Mouse (Mus musculus) macrophage (primary cell): Measurements from ENCODE around the gene Lrg1. TPM values are rescaled to one million over a fixed set of nuclear protein-coding genes. Genes with fewer than 3 reads are reported as not detected.
"Not testable (repeated sequence)": the region's sequence is repeated elsewhere in the genome, so short reads cannot be mapped to it uniquely, and the experiment has no call there.

Source experiments
- H3K27ac ChIP-seq: fragments of 350-480 bp; formaldehyde crosslinking; 2 replicates; pipeline ENCODE4 v1.9.0; 2021
- H3K36me3 ChIP-seq: fragments of 350-480 bp; formaldehyde crosslinking; 2 replicates; pipeline ENCODE4 v1.9.0; 2021; ENCODE audit errors: inconsistent target
- H3K4me3 ChIP-seq: fragments of 350-480 bp; formaldehyde crosslinking; 2 replicates; pipeline ENCODE4 v1.9.0; 2021; ENCODE audit errors: inconsistent target
- H3K79me2 ChIP-seq: fragments of 350-480 bp; formaldehyde crosslinking; 2 replicates; pipeline ENCODE4 v1.9.0; 2021; ENCODE audit errors: inconsistent target
- WGBS: methylation state at CpG from one replicate; pipeline ENCODE4 v1.1.7; 2026; ENCODE audit warnings: inconsistent platforms; ENCODE audit not compliant: missing documents; 5-methylcytosine and 5-hydroxymethylcytosine counted together
- polyA plus RNA-seq: library from polyadenylated mRNA; stranded (reverse); fragments of 250-400 nt; gene quantifications from 3 replicates; pipeline ENCODE4 v1.2.4, GENCODE M21; 2018; ENCODE audit warnings: inconsistent platforms

Gene Lrg1
- polyA plus RNA-seq, 1 experiment from 2014 or later = 0.26 TPM

DNA sequence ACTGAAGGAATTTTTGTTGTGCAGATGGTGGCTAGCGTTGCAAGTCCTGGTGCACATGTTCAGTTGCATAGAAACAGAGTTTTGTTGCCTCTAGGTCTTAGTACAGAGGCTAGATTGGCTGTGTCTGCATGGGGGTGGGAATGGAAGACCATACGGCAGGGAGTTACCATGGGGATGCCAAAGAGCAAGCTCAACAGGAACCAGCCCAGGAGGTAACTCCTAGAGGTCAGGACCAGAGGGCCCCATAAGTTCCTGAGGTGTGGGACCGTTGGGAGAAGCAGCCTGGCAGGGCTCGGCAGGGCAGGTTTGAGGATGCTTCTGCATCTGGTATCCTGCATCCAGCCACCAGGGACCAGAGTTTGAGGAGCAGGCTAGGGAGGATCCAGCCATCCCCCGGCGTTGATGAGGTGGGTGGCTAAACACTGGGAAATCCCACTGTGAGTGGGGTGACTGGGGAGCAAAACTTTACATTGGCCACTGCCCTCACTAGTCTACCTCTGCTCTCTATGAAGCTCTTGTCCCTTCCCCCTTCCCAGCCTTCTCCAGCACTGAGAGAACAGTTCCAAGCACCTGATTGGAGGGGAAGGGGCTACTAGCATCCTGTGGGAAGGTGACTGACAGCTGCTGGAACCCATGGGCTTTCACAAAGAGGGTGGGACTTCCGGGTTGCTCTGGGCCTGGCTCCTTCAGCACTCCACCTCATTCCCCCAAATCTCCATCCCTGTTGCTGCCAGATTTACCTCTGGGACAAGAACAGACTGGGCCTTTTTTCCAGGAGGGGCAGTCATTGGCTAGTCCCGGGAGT, 40.8 kb downstream of the Lrg1 start:
- WGBS = 52% methylated on average over 8 of the region's 8 CpGs
- H3K36me3 ChIP-seq = 0 out of 2 replicates have a peak, but pooled peaks cover 4% of the 10 kb centered on the region
- H3K27ac ChIP-seq = no peak overlapping the region
- peak overlapping the region; percentile 79 for H3K4me3 ChIP-seq
- peaks cover 26% of the 10 kb centered on the region for H3K79me2 ChIP-seq

DNA sequence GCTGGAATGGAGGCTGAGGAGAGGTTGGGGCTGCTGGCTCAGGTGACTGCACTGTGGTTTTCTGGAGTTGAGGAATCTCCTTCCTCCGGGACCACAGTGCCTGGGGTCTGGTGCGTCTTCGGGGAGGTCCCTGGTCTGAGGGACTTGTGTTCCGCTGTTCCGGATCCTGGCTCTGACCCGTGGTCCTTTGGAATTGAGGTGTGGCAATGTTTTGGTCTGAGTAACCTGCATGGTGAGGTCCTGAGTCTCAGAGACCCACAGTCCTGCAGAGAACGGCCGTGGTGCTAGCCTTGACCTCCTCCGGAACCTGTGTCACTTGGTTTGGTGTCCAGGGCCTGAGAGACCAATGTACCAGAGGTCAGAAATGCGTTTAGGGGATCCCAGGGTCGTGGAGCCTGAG, 41.9 kb downstream of the Lrg1 start:
- H3K27ac ChIP-seq = no peak overlapping the region

DNA sequence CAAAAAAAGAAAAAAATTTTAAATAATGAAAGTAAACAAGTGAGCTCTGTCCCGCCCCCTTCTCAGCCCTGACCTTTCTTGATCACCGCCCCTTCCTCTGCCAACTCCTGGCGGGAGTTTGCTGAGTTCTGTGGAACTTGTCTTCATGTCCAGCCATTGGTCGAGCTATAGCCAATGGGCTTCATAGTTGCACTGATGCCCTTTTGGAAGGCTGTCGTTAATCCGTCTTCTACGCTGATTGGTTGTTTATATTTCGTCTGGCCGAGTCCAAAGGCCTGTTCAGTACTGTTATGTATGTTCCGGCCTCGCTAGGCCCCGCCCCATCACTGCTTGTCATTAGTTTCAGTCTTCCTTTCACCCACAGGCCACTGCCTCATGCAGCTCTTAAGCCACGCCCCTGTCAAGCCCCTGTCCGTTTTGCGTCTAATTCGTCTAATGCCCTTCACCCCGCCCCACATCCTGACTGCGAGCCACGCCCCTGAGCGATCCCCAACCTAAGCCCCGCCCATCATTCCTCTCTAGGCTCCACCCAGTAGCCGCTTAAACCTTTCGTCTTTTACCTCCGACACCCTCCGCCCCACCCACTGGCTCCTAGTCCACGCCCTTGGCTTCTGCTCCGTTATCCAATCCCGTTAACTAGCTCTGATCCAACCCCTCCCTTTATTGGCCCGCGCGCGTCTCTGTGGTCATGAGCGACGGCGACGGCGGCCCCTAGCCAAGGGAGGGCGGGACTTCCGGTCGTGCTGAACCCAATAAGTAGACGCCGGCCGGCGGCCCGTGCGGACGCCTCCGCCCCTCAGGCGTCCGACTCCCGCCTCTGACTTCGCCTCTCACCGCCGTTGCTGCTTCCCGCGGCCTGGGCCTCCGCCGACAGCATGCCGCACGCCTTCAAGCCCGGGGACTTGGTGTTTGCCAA, 42.7 kb downstream of the Lrg1 start, which contains the start of gene Hdgfl2:
Gene Hdgfl2 (plus strand): TSS at position 755 of the 916 bp plus-strand sequence.
- Histone ChIP-seq H3K4me3 (peak within 1 kb of the TSS; percentile 79), H3K27ac (peak within 1 kb of the TSS; percentile 63), H3K79me2 (peaks cover 27% of the 10 kb centered on the region), H3K36me3 (0 out of 2 replicates have a peak, but pooled peaks cover 4% of the 10 kb centered on the region)
- 1% methylated on average over 53 of the region's 61 CpGs for WGBS

More for the DNA sequence above, 41.9 kb downstream of the Lrg1 start:
- Histone ChIP-seq H3K79me2 (peaks cover 26% of the 10 kb centered on the region), H3K36me3 (0 out of 2 replicates have a peak, but pooled peaks cover 4% of the 10 kb centered on the region), H3K4me3 (peak overlapping the region; percentile 79)
- 0% methylated on average over 11 of the region's 11 CpGs for WGBS

DNA sequence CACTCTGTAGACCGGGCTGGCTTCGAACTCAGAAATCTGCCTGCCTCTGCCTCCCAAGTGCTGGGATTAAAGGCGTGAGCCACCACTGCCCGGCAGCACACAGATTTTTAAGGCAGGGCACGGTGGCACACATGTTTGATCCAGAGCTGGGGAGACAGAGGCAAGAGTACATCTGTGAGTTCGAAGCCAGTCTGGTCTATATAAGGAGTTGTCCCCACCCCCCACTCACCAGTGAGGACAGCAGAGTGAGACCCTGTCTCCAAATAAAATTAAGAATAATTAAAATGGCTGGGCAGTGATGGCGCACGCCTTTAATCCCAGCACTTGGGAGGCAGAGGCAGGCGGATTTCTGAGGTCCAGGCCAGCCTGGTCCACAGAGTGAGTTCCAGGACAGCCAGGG, 43.4 kb downstream of the Lrg1 start:
- 59% methylated on average over 9 of the region's 9 CpGs for WGBS
- peaks cover 35% of the 10 kb centered on the region for H3K79me2 ChIP-seq
- H3K4me3 ChIP-seq = peak overlapping the region; percentile 40
- H3K27ac ChIP-seq = peak overlapping the region; percentile 63
- not testable (repeated sequence) for H3K36me3 ChIP-seq

DNA sequence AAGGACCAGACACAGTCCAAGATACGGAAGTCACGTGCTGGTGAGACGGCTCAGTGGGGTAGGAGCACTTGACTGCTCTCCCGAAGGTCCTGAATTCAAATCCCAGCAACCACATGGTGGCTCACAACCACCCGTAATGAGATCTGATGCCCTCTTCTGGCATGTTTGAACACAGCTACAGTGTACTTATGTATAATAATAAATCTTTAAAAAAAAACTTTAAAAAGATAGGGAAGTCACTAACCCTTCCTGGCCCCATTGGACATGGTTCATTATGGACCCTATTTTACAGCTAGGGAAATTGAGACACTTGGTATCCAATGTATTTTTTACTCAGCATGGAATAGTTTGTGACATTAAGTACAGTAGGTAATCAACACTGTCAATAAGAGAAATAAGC, 44.3 kb downstream of the Lrg1 start:
- H3K27ac ChIP-seq = no peak overlapping the region
- peaks cover 36% of the 10 kb centered on the region for H3K79me2 ChIP-seq
- H3K36me3 ChIP-seq = peaks cover 8% of the 10 kb centered on the region; the same call in 1 of the 2 replicates
- 82% methylated on average over 5 of the region's 5 CpGs for WGBS
- no peak overlapping the region for H3K4me3 ChIP-seq

DNA sequence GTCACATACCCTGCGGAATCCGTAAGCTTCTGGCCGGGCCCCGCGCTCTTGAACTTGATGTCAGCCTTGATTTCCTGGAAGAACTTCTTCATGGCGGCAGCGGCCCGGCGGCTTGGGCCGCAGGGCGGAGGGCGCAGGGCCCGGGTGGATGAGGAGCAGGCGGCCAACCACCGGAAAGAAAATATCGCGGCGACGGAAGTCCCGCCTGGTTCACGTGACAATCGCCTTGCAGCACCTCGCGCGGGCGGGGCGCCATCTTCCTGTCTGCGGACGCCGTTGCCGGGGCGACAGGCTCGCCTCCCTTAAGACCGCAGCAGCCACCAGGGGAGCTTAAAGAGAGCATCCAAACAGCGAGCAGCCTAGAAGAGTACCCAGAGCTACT, 47.0 kb downstream of the Lrg1 start, which contains the start of gene Ubxn6:
Gene Ubxn6 (minus strand): TSS at position 202 of the 382 bp plus-strand sequence.
- 0% methylated on average over 35 of the region's 35 CpGs for WGBS
- H3K36me3 ChIP-seq = peaks cover 31% of the 10 kb centered on the region
- peak within 1 kb of the TSS; percentile 84 for H3K27ac ChIP-seq
- peaks cover 11% of the 10 kb centered on the region; the same call in 1 of the 2 replicates for H3K79me2 ChIP-seq
- H3K4me3 ChIP-seq = peak within 1 kb of the TSS; percentile 54

DNA sequence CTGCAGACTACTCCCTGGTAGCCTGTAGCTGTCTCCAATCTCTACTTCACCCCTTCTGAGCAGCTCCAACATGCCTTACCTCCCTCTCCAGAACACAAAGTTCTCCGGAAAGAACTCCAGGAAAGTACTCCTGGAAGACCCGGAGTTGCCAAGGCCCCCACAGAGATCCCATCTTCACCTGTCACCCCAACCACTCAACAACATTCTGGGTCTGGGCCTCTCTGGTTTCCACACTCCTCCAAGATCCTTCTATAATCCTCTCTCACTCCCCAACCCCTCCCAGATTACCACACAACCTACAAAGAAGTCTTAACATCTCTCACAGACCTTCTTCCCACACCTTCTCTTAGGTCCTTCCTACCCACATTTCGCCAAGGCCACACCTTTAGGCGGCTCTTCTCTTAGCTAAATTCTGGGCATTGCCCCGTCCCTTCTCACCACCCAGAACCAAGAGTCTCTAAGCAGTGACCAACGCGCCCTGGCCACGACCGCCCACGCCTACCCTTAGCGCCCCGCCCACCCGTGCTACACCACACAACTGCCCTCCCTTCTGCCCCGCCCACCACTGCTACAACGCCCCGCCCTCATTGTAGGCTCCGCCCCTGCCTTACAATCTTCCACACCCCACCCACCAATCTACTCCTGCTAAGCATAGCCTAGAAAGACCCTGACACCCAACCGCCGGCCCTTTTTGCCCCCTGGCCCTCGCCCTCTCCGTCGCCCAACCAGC, 47.5 kb downstream of the Lrg1 start:
- 9% methylated on average over 18 of the region's 22 CpGs for WGBS
- peaks cover 10% of the 10 kb centered on the region; the same call in 1 of the 2 replicates for H3K79me2 ChIP-seq
- H3K27ac ChIP-seq = peak overlapping the region; percentile 84
- peak overlapping the region; percentile 54 for H3K4me3 ChIP-seq
- peaks cover 36% of the 10 kb centered on the region for H3K36me3 ChIP-seq

DNA sequence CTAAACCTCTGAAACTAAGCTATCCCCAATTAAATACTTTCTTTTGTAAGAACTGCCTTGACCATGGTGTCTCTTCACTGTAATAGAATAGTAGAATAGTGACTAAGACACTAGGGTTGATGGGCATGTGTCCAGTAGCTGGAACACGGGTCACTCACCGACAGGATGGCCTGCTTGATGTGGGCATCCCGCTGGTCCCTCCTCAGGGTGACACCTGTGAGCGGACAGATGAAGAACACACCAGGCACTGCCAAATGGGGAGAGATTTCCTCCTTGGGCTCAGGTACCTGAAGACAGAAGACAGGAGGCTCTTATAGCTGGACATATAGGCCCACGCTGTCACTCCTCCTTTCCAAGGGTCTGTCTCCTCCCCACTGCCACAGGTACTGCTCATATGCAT, 49.6 kb downstream of the Lrg1 start:
- Histone ChIP-seq H3K36me3 (peaks cover 57% of the 10 kb centered on the region), H3K27ac (no peak overlapping the region), H3K79me2 (peaks cover 10% of the 10 kb centered on the region; the same call in 1 of the 2 replicates), H3K4me3 (no peak overlapping the region)
- WGBS = 96% methylated on average over 5 of the region's 5 CpGs

DNA sequence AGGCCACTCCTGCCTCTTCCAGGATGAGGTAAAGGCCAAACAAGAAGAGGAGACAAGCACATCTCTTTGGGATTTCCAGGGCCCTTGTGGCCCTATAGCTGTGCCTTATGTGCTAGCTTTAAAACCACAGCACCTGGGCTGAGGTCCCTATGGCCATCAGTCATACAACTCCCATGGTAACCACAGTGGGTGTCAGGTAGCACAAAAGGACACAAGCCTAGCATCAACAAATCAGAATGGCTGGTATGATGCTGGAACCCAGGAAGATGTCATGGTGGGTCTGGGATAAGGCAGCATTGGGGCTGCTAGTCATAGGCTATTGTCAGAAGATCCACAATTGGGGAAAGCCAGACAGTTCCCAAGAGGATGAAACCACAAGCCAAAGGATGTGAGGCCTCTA, 50.7 kb downstream of the Lrg1 start:
- Histone ChIP-seq H3K36me3 (peaks cover 58% of the 10 kb centered on the region), H3K4me3 (no peak overlapping the region), H3K27ac (no peak overlapping the region), H3K79me2 (peaks cover 10% of the 10 kb centered on the region; the same call in 1 of the 2 replicates)

Other genes with a start within 250 kb of the Lrg1 start
- gene Zfp119a, start 243.1 kb downstream of the Lrg1 start, polyA plus RNA-seq = 3.7 to 8.0 TPM (median 5.0 TPM) in 3 replicates
- 5.9 to 12.3 TPM (median 6.4 TPM) in 3 replicates for gene Zfp959, start 229.9 kb downstream of the Lrg1 start, polyA plus RNA-seq
- 4.5 to 7.3 TPM (median 5.6 TPM) in 3 replicates for gene Zfp119b, start 172.5 kb downstream of the Lrg1 start, polyA plus RNA-seq
- gene Ebi3, start 169.4 kb downstream of the Lrg1 start, polyA plus RNA-seq = 47.4 to 91.9 TPM (median 63.3 TPM) in 3 replicates
- gene Yju2, start 162.9 kb downstream of the Lrg1 start, polyA plus RNA-seq = 10.7 to 11.5 TPM (median 10.8 TPM) in 3 replicates
- not detected in 3 replicates for gene Shd, start 151.5 kb downstream of the Lrg1 start, polyA plus RNA-seq
- gene Fsd1, start 135.5 kb downstream of the Lrg1 start, polyA plus RNA-seq = not detected in 3 replicates
- gene Stap2, start 116.4 kb downstream of the Lrg1 start, polyA plus RNA-seq = 0.22 to 0.28 TPM in 2 of 3 replicates, not detected in the other
- gene Mpnd, start 116.3 kb downstream of the Lrg1 start, polyA plus RNA-seq = 31.2 to 42.2 TPM (median 38.7 TPM) in 3 replicates
- 33.5 to 87.9 TPM (median 87.4 TPM) in 3 replicates for gene Sh3gl1, start 85.4 kb downstream of the Lrg1 start, polyA plus RNA-seq
- gene Chaf1a, start 81.6 kb downstream of the Lrg1 start, polyA plus RNA-seq = 2.5 to 17.1 TPM (median 6.2 TPM) in 3 replicates
- 28.9 to 74.4 TPM (median 41.1 TPM) in 3 replicates for gene Ubxn6, start 47.0 kb downstream of the Lrg1 start, polyA plus RNA-seq
- gene Hdgfl2, start 42.4 kb downstream of the Lrg1 start, polyA plus RNA-seq = 26.3 to 28.1 TPM (median 28.1 TPM) in 3 replicates
- not detected in 3 replicates for gene Plin4, start 12.2 kb downstream of the Lrg1 start, polyA plus RNA-seq
- gene Plin5, start 4.4 kb downstream of the Lrg1 start, polyA plus RNA-seq = not detected in 3 replicates
- gene Sema6b, start 18.3 kb upstream of the Lrg1 start, polyA plus RNA-seq = 3.0 to 7.1 TPM (median 4.4 TPM) in 3 replicates
- 1.2 to 1.7 TPM (median 1.5 TPM) in 3 replicates for gene Tnfaip8l1, start 40.5 kb upstream of the Lrg1 start, polyA plus RNA-seq
- gene Mydgf, start 61.9 kb upstream of the Lrg1 start, polyA plus RNA-seq = 33.8 to 65.3 TPM (median 50.0 TPM) in 3 replicates
- gene Dpp9, start 96.9 kb upstream of the Lrg1 start, polyA plus RNA-seq = 19.4 to 30.5 TPM (median 30.3 TPM) in 3 replicates
- 6.6 to 13.3 TPM (median 10.2 TPM) in 3 replicates for gene Fem1a, start 134.8 kb upstream of the Lrg1 start, polyA plus RNA-seq
- gene Ticam1, start 154.8 kb upstream of the Lrg1 start, polyA plus RNA-seq = 19.5 to 36.1 TPM (median 21.2 TPM) in 3 replicates
- 40.0 to 53.0 TPM (median 46.8 TPM) in 3 replicates for gene Plin3, start 170.9 kb upstream of the Lrg1 start, polyA plus RNA-seq
- not detected in 3 replicates for gene Arrdc5, start 178.3 kb upstream of the Lrg1 start, polyA plus RNA-seq
- 2.3 to 57.4 TPM (median 13.6 TPM) in 3 replicates for gene Uhrf1, start 181.3 kb upstream of the Lrg1 start, polyA plus RNA-seq
- 6.8 to 13.1 TPM (median 8.6 TPM) in 3 replicates for gene Kdm4b, start 204.1 kb upstream of the Lrg1 start, polyA plus RNA-seq